Mouse (Mus musculus) Patski (cell line): ENCODE data around the gene Sncb. TPM values are rescaled to one million over a fixed set of nuclear protein-coding genes. Genes with fewer than 3 reads are reported as not detected.

ENCODE experiments used
- ATAC-seq: fragments of 100-300 bp; one replicate; pipeline ENCODE4 v1.8.0; 2021
- CTCF ChIA-PET: fragments of 350-600 bp; sonication (Branson Sonifier 250); formaldehyde crosslinking; loops from one replicate; lab custom pipeline; 2022; ENCODE audit warnings: inconsistent platforms; lab: Charles Lee
- POLR2A ChIA-PET: fragments of 350-600 bp; sonication (Branson Sonifier 250); formaldehyde crosslinking; loops from one replicate; lab custom pipeline; 2022; ENCODE audit warnings: antibody characterized with exemption, inconsistent platforms; lab: Charles Lee
- DNase-seq: peaks from one replicate; pipeline ENCODE4 v3.0.0-alpha.2; 2011; ENCODE audit warnings: low read depth, low spot score
- H3K27me3 ChIP-seq: fragments of 371-371 bp; one replicate; pipeline ENCODE4 v1.5.1; 2021
- CTCF ChIP-seq: fragments of 100-300 bp; IDR thresholded peaks from one replicate; pipeline ENCODE4 v1.5.1; 2021
- in situ Hi-C: fragments of 300-500 bp; cut with MboI; formaldehyde crosslinking; loops from 3 replicates; pipeline ENCODE4 v1.11.1; 2018; ENCODE audit warnings: low pct_unique_long_range_greater_than_20kb, mixed read lengths
- polyA plus RNA-seq: library from polyadenylated mRNA; unstranded; gene quantifications from one replicate; pipeline ENCODE4 v1.2.3, GENCODE M21; 2021

Sncb gene
- polyA plus RNA-seq, 1 experiment from 2014 or later, result not detected

GRCm38 (mm10) chr13:54748721-54749060, 17.7 kb downstream of the Sncb start:
- DNase-seq (no peak), ATAC-seq (no peak)
- ChIA-PET POLR2A (no interaction called here), CTCF (no interaction called here)
- in situ Hi-C loops, result no loop called here
- TF ChIP-seq CTCF, result no peak
- H3K27me3 ChIP-seq, result peaks cover 20% of the 10 kb centered on the region

- ChIA-PET POLR2A (no interaction called here), CTCF (no interaction called here)
- ATAC-seq, result no peak
- DNase-seq, result no peak
- peaks cover 16% of the 10 kb centered on the region for H3K27me3 ChIP-seq
- no peak for TF ChIP-seq CTCF
- in situ Hi-C loops, result no loop called here
Observed at GRCm38 (mm10) chr13:54748190-54748589, 18.2 kb downstream of the Sncb start.

DNA sequence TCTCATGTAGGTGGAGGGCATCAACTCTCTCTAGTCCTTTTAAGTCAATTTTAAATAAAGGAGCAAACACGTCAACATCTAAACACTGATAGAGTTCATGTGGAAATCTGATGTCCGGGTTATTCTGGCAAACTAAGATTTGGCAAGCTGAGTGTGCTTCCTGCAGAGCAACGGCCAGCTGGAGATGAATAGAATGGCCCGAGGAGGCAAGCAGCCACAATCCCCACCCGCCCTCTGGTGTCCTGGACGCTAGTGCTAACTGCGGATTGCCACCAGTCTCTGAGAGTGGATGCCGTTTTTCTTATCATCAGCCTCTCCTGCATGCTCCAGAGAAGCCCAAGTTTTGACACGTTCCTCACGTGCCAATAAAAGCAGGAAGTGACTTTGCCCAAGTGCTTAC, 19.5 kb downstream of the Sncb start:
- in situ Hi-C loops, result no loop called here
- peaks cover 16% of the 10 kb centered on the region for H3K27me3 ChIP-seq
- ChIA-PET POLR2A (no interaction called here), CTCF (no interaction called here)
- DNase-seq, result no peak
- TF ChIP-seq CTCF, result no peak
- no peak for ATAC-seq

GRCm38 (mm10) chr13:54746110-54746509, 20.3 kb downstream of the Sncb start:
- H3K27me3 ChIP-seq, result peaks cover 17% of the 10 kb centered on the region
- ChIA-PET POLR2A (no interaction called here), CTCF (no interaction called here)
- no peak for TF ChIP-seq CTCF
- in situ Hi-C loops, result no loop called here
- DNase-seq (no peak), ATAC-seq (no peak)

GRCm38 (mm10) chr13:54738213-54738601, 28.2 kb downstream of the Sncb start:
- DNase-seq (no peak), ATAC-seq (no peak)
- H3K27me3 ChIP-seq, result peaks cover 57% of the 10 kb centered on the region
- in situ Hi-C loops, result no loop called here
- ChIA-PET POLR2A (no interaction called here), CTCF (no interaction called here)
- no peak for TF ChIP-seq CTCF

- CTCF ChIA-PET, result no interaction called here
- no peak for ATAC-seq
Observed at GRCm38 (mm10) chr13:54737488-54738212, 28.7 kb downstream of the Sncb start.

DNA sequence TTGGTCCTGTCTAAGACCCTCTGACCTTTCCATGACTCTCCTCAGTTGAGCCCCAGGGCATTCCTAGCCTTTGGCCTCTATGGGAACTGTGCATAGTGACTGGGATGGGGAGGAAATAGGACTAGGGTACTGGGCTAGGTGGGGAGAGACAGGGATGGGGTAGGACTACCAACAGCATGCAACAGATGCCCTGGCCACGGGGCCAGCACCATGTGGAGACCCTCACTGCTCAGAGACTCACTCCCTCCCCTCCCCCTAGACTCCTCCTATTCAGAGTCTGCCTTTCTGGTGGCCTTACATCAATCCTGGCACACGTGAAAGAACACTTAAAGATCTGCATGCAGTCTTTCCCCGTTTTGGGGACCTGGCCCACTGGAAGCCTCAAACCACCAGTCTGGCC, 29.5 kb downstream of the Sncb start:
- no peak for ATAC-seq
- TF ChIP-seq CTCF, result no peak
- CTCF ChIA-PET, result no interaction called here
- POLR2A ChIA-PET, result interaction anchor here (0.6 kb wide), 1 partner anchor 25 kb away, joined by 3 read pairs; no protein-coding TSS in a partner anchor
- no peak for DNase-seq
- in situ Hi-C loops, result no loop called here
- H3K27me3 ChIP-seq, result peaks cover 54% of the 10 kb centered on the region

More at GRCm38 (mm10) chr13:54737488-54738212, 28.7 kb downstream of the Sncb start:
- POLR2A ChIA-PET, result no interaction called here
- DNase-seq, result no peak
- in situ Hi-C loops, result no loop called here
- H3K27me3 ChIP-seq, result peaks cover 59% of the 10 kb centered on the region
- no peak for TF ChIP-seq CTCF

DNA sequence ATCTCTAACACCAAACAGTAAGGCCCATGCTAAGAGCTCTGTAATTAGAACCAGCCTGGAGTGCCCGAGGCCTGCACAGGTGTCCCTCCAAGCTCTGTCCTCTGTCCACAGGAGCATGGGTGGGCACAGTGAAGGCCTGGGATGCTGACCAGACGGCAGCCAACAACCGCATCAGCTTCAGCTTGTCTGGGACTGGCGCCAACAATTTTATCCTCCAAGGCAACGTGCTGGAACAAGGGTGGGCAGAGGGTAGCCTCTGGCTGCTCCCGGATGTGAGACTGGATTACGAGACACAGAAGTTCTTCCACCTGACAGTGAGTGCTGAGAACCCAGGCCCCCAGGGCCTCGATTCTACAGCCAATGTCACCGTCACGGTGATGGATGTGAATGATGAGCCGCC, 40.3 kb downstream of the Sncb start:
- ATAC-seq (no peak), DNase-seq (no peak)
- in situ Hi-C loops, result no loop called here
- ChIA-PET CTCF (no interaction called here), POLR2A (no interaction called here)
- H3K27me3 ChIP-seq, result peaks cover 10% of the 10 kb centered on the region
- TF ChIP-seq CTCF, result no peak

- POLR2A ChIA-PET, result no interaction called here
- TF ChIP-seq CTCF, result no peak
- DNase-seq (no peak), ATAC-seq (no peak)
- peaks cover 21% of the 10 kb centered on the region for H3K27me3 ChIP-seq
- in situ Hi-C loops, result no loop called here
- CTCF ChIA-PET, result no interaction called here
Observed at GRCm38 (mm10) chr13:54723143-54723542, 43.3 kb downstream of the Sncb start.

DNA sequence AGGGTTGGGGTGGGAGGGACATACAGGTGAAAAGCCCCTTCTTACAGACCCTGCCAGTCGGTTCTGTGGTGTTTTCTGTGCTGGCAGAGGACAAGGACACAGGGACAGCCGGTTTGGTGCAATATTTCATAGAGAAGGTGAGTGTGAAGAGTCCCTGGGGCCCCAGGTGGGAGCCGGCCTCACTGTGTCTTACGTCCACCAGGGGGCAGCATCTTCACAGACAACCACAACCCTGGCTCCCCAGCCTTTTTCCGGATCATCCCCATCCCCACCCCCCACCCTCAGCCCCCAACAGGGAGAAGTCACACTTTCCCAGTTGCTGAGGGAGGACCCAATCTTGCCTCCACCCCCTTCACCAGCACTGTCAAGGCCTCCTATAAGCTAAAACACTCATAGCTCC, 49.5 kb downstream of the Sncb start:
- CTCF ChIA-PET, result interaction anchor here (1.0 kb wide), 1 partner anchor 16 kb away, joined by 3 read pairs; the partner anchor contains the start of gene Cdhr2
- ATAC-seq (no peak), DNase-seq (no peak)
- peaks cover 11% of the 10 kb centered on the region for H3K27me3 ChIP-seq
- in situ Hi-C loops, result no loop called here
- POLR2A ChIA-PET, result no interaction called here
- no peak for TF ChIP-seq CTCF

- no peak for DNase-seq
- POLR2A ChIA-PET, result no interaction called here
- in situ Hi-C loops, result no loop called here
Observed at GRCm38 (mm10) chr13:54714996-54715395, 51.4 kb downstream of the Sncb start.

GRCm38 (mm10) chr13:54714393-54714792, 52.0 kb downstream of the Sncb start:
- POLR2A ChIA-PET, result no interaction called here
- peaks cover 7% of the 10 kb centered on the region for H3K27me3 ChIP-seq
- DNase-seq (no peak), ATAC-seq (no peak)
- no peak for TF ChIP-seq CTCF
- CTCF ChIA-PET, result no interaction called here
- in situ Hi-C loops, result no loop called here

More at GRCm38 (mm10) chr13:54714996-54715395, 51.4 kb downstream of the Sncb start:
- CTCF ChIA-PET, result no interaction called here
- H3K27me3 ChIP-seq, result peaks cover 11% of the 10 kb centered on the region
- no peak for TF ChIP-seq CTCF
- ATAC-seq, result no peak
